Mouse (Mus musculus) inflammation-experienced regulatory T-cells, adult 6 months (primary cell): Measurements from ENCODE around the gene Amot. TPM values are rescaled to one million over a fixed set of nuclear protein-coding genes. Genes with fewer than 3 reads are reported as not detected.

ENCODE experiments used
- ATAC-seq: one replicate; pipeline ENCODE4 v1.8.0; 2017
- polyA plus RNA-seq, 3 experiments: library from polyadenylated mRNA; unstranded; fragments of 100-300 nt; shearing (Covaris generic); gene quantifications; one replicate each; pipeline ENCODE4 v1.2.1; 2017

Amot gene
- polyA plus RNA-seq, 3 experiments from 2014 or later: 0.17 to 0.21 TPM; not detected in 1

- ATAC-seq: no peak
Measured at GRCm38 (mm10) chrX:145479942-145480341, 25.0 kb downstream of the Amot start.

- ATAC-seq: no peak
Measured at GRCm38 (mm10) chrX:145477725-145478194, 27.2 kb downstream of the Amot start.

- no peak for ATAC-seq
Measured at GRCm38 (mm10) chrX:145477003-145477724, 27.8 kb downstream of the Amot start.

GRCm38 (mm10) chrX:145468264-145468663 lies 36.7 kb downstream of the Amot start:
- ATAC-seq: no peak

GRCm38 (mm10) chrX:145463524-145463923 lies 41.5 kb downstream of the Amot start:
- ATAC-seq: no peak

- ATAC-seq: no peak
Measured at GRCm38 (mm10) chrX:145461339-145461738, 43.6 kb downstream of the Amot start.

GRCm38 (mm10) chrX:145456251-145456650 lies 48.7 kb downstream of the Amot start:
- no peak for ATAC-seq

- no peak for ATAC-seq
Measured at GRCm38 (mm10) chrX:145455629-145456028, 49.4 kb downstream of the Amot start.

- no peak for ATAC-seq
Measured at GRCm38 (mm10) chrX:145454828-145455227, 50.2 kb downstream of the Amot start.

GRCm38 (mm10) chrX:145441526-145441925 lies 63.5 kb downstream of the Amot start:
- ATAC-seq: no peak

GRCm38 (mm10) chrX:145433652-145434051 lies 71.3 kb downstream of the Amot start:
- no peak for ATAC-seq

- ATAC-seq: no peak
Measured at GRCm38 (mm10) chrX:145430836-145431570, 74.0 kb downstream of the Amot start.

- no peak for ATAC-seq
Measured at GRCm38 (mm10) chrX:145428811-145429210, 76.2 kb downstream of the Amot start.

- no peak for ATAC-seq
Measured at GRCm38 (mm10) chrX:145424026-145424425, 81.0 kb downstream of the Amot start.

- no peak for ATAC-seq
Measured at GRCm38 (mm10) chrX:145414319-145414718, 90.7 kb downstream of the Amot start.

GRCm38 (mm10) chrX:145411425-145411824 lies 93.6 kb downstream of the Amot start:
- no peak for ATAC-seq

- no peak for ATAC-seq
Measured at GRCm38 (mm10) chrX:145406052-145406451, 98.9 kb downstream of the Amot start.

- no peak for ATAC-seq
Measured at GRCm38 (mm10) chrX:145401926-145402325, 103.1 kb downstream of the Amot start.

- ATAC-seq: no peak
Measured at GRCm38 (mm10) chrX:145399236-145399635, 105.7 kb downstream of the Amot start.

Other genes starting within 250 kb of the Amot start
- gene Lhfpl1, start 156.1 kb downstream of the Amot start, polyA plus RNA-seq: 1 to 10 TPM in 2 of 3 experiments, not detected in 1; 1.0 TPM